Mouse (Mus musculus) heart, adult 8-10 months (tissue): ENCODE results near the gene Zfp969. TPM values are rescaled to one million over a fixed set of nuclear protein-coding genes. Genes with fewer than 3 reads are reported as not detected.
"Not testable (repeated sequence)": the region's sequence is repeated elsewhere in the genome, so short reads cannot be mapped to it uniquely, and the experiment has no call there.

Experiments
- DNase-seq: peaks from one replicate; pipeline ENCODE4 v3.0.0; 2022; ENCODE audit warnings: low spot score
- total RNA-seq, 4 experiments: library from RNA; stranded (reverse); gene quantifications; 2 replicates each; pipeline ENCODE4 v1.2.4; 2022

The Zfp969 gene
- total RNA-seq, result 10 to 100 TPM in 2 of 4 experiments, not detected in 2; 27.7 to 54.6 TPM

- DNase-seq, result not testable (repeated sequence)
Measured at GRCm38 (mm10) chr2:175703546-175703945, at the start of gene Zfp969. Gene Zfp969 (minus strand): TSS chr2:175703646.

- DNase-seq, result not testable (repeated sequence)
Measured at GRCm38 (mm10) chr2:175741237-175741636, 37.8 kb upstream of the Zfp969 start, which contains the start of gene Gm2007. Gene Gm2007 (plus strand): TSS chr2:175741537.

GRCm38 (mm10) chr2:175643678-175644077, 59.8 kb downstream of the Zfp969 start, which contains the start of gene Gm11007:
Gene Gm11007 (plus strand): TSS chr2:175643978.
- DNase-seq, result not testable (repeated sequence)

Other genes with a start within 250 kb of the Zfp969 start
- 10 to 100 TPM in 1 of 4 experiments, 1 to 10 TPM in 3; 5.3 to 12.3 (median 6.0) TPM for gene Zfp965, start 233.7 kb downstream of the Zfp969 start, total RNA-seq
- gene Gm11007, start 59.7 kb downstream of the Zfp969 start, total RNA-seq, result under 1 TPM in 1 of 4 experiments, not detected in 3; 0.20 TPM
- gene Gm2007, start 37.9 kb upstream of the Zfp969 start, total RNA-seq, result under 1 TPM in 1 of 4 experiments, not detected in 3; 0.20 TPM
- gene Gm14288, start 97.4 kb upstream of the Zfp969 start, total RNA-seq, result 10 to 100 TPM; 12.7 to 25.8 (median 16.0) TPM
- gene Gm6710, start 165.6 kb upstream of the Zfp969 start, total RNA-seq, result 10 to 100 TPM; 12.7 to 20.3 (median 16.4) TPM
- gene Zfp966, start 227.5 kb upstream of the Zfp969 start, total RNA-seq, result 10 to 100 TPM; 15.1 to 17.9 (median 16.4) TPM